Mouse (Mus musculus): ENCODE measurements at regions not wholly inside any gene's neighbourhood (a gene's known extent, or its start where the extent isn't known, plus 50 kb on each side); places are given as distances from the start of the nearest gene placed in this dataset.
A peak's percentile ranks its signal among the peaks of the same experiment; 100 is the strongest.

DNA sequence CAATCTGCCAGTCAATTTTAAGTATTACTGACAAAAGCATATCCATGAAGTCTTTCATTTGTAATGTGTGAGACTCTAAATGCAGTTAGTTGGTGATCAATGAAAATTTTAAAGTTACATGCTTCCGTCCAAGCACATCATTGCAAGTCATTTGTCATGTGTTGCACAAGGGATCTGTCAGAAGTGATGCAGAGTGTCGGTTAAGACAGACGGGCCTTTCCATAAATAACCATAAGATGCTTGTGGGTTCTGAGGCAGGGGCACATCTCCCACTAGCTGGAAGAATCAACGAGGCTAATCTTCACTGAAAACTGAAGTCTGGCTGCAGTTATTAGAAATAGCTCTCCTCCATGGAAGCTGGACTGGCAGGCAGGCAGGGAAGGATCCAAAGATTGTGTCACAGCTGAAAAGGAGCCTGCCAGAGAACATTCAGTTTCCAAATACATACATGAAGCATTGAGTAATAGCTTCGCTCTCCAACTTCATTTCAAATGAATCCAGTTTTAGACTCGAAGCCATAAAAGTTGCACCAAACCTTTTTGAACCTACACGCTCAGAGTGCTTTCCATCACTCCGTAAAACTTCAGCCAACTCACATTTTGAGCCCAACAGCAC is 241.8 kb downstream of the Gsdmc2 start:
- 89% methylated on average over 8 of the region's 8 CpGs for WGBS
- H3K27ac ChIP-seq = no peak overlapping the region
- H3K36me3 ChIP-seq = no peaks in the 10 kb centered on the region
- no peak overlapping the region for H3K4me2 ChIP-seq (replicated peaks)
- no peak overlapping the region for H3K4me3 ChIP-seq
- ATAC-seq (ENCODE audit: low FRiP score) = no peak
- H3K4me1 ChIP-seq = no peaks in the 10 kb centered on the region
- H3K27me3 ChIP-seq = no peaks in the 10 kb centered on the region
- no peak overlapping the region for H3K9ac ChIP-seq
- no peaks in the 10 kb centered on the region for H3K9me3 ChIP-seq (replicated peaks)

DNA sequence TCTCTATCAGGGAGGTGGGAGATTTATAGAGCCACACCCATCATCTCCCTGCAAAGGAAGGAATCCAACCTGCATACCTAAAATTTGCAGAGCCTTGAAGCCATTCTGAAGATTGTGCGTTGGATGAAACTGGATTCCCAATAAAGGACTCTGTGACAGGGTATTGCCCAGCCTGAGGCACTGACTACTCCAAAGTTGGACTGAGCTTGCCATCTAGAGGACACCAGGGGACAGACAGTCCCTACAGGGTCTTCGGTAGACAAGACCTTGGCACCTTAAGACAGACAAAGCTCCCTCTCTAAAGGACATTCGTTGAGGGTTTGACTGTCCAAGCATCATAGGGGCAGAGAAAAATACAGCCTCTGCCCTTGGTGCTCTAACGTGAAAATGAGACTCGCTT is 243.4 kb downstream of the Gsdmc2 start:
- 50% methylated on average over 5 of the region's 5 CpGs for WGBS
- H3K27ac ChIP-seq = no peak overlapping the region
- ATAC-seq (ENCODE audit: low FRiP score) = peak; percentile 86

DNA sequence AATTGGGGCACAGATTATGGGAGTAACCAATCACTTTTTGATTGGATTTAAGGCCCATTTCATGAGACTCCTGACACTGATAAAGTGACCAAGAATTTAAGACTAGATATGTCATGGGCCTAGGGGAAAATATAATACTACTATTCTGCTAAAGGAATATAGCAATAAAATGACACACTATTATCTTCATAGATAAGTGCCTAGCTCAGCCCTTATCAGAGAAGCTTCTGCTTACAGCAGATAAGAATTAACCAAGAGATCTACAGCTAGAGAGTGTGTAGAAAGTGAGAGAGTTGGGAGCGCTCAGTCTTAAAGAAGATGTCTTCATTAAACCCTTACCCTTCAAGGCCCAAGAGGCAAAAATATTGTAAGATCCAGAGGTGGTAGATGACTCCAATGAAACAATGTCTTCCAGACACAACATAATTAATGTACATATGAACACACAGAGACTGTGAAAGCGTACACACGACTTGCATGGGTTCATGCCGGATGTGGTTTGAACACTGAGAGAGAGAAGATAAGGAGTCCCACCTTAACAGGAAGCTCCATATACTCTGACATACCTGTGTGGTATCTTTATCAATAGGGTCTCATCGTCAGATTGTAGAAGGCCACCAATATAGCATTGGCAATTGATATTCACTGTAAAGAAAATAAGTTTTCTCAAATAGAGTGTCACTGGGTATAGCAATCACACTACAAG is 252.1 kb downstream of the Gsdmc2 start:
- WGBS = 97% methylated on average over 5 of the region's 5 CpGs
- Histone ChIP-seq H3K9me3 (replicated peaks) (no peaks in the 10 kb centered on the region), H3K27me3 (no peaks in the 10 kb centered on the region), H3K4me2 (replicated peaks) (no peak overlapping the region), H3K36me3 (no peaks in the 10 kb centered on the region), H3K9ac (no peak overlapping the region), H3K4me1 (no peaks in the 10 kb centered on the region), H3K4me3 (no peak overlapping the region), H3K27ac (no peak overlapping the region)
- no peak for ATAC-seq (ENCODE audit: low FRiP score)

More for the DNA sequence above, 243.4 kb downstream of the Gsdmc2 start:
- no peak overlapping the region for H3K4me3 ChIP-seq
- no peaks in the 10 kb centered on the region for H3K4me1 ChIP-seq
- H3K9ac ChIP-seq = no peak overlapping the region
- H3K4me2 ChIP-seq (replicated peaks) = no peak overlapping the region
- H3K9me3 ChIP-seq (replicated peaks) = no peaks in the 10 kb centered on the region
- no peaks in the 10 kb centered on the region for H3K27me3 ChIP-seq
- no peaks in the 10 kb centered on the region for H3K36me3 ChIP-seq

DNA sequence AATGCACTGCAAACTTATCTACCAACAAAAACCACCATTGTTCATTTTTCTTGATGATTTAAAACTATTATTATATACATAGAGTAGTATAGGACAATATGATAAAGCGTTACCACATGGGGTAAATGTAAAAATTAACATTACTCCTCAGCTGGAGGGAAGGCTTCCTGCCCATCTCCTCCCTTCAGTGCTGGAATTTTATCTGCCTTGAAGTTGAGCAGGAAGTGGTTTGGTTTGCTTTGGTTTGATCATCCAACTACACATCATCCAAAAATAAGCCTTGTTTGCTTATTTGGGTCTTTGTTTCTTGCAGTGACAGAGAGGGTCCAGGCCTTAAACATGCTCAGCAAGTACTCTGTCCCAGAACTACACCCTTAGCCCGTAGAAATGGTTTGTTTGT is 285.7 kb downstream of the Gsdmc2 start:
- no peaks in the 10 kb centered on the region for H3K36me3 ChIP-seq
- WGBS = 84% methylated on average over 2 of the region's 2 CpGs
- ATAC-seq (ENCODE audit: low FRiP score) = no peak

DNA sequence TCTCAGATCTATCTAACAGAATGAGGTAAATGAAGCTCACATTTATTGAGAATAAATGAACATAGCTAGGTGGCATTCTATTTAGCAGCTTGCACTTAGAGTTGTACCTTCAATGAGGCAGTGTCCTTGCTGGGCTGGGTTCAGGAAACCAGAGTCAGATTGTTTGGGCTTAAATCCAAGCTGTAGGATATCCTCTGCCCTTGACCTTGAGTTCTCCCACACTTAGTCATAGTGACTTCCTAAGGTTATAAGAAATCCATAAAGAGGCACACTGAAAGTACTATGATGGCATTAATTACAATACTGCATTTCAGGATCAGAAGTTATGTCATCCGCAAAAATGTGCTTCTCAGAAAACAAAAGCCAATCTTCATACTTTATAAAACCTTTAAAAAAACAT is 286.3 kb downstream of the Gsdmc2 start:
- no peaks in the 10 kb centered on the region for H3K27me3 ChIP-seq
- H3K4me2 ChIP-seq (replicated peaks) = no peak overlapping the region
- no peaks in the 10 kb centered on the region for H3K36me3 ChIP-seq
- H3K27ac ChIP-seq = no peak overlapping the region
- no peak for ATAC-seq (ENCODE audit: low FRiP score)
- no peak overlapping the region for H3K9ac ChIP-seq
- no peaks in the 10 kb centered on the region for H3K4me1 ChIP-seq
- no peaks in the 10 kb centered on the region for H3K9me3 ChIP-seq (replicated peaks)
- WGBS = 97% methylated on average over 1 of the region's 1 CpGs
- H3K4me3 ChIP-seq = no peak overlapping the region

More for the DNA sequence above, 285.7 kb downstream of the Gsdmc2 start:
- Histone ChIP-seq H3K9me3 (replicated peaks) (no peaks in the 10 kb centered on the region), H3K27ac (no peak overlapping the region), H3K4me2 (replicated peaks) (no peak overlapping the region), H3K4me1 (no peaks in the 10 kb centered on the region), H3K4me3 (no peak overlapping the region), H3K27me3 (no peaks in the 10 kb centered on the region), H3K9ac (no peak overlapping the region)

DNA sequence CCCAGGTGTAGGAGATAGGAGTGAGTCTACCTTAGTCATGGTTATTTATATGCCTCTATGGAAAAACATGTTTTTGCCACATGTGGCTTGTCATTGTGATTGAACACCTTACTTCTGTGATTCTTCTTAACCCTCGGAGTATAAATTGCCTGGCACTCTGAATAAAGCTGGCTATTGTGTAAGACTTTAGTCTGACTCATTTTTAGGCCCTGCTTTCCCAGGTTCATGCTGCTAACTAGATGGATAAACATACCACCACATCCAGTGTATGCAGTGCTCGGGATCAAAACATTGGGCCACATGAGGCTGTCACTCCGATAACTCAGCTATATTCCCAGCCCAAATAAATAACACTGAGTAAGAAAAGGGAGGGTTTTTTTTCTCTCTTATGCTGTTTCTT is 287.2 kb downstream of the Gsdmc2 start:
- WGBS = 81% methylated on average over 3 of the region's 3 CpGs
- ATAC-seq (ENCODE audit: low FRiP score) = no peak
- Histone ChIP-seq H3K27ac (no peak overlapping the region), H3K27me3 (no peaks in the 10 kb centered on the region), H3K4me2 (replicated peaks) (no peak overlapping the region), H3K9me3 (replicated peaks) (no peaks in the 10 kb centered on the region), H3K36me3 (no peaks in the 10 kb centered on the region), H3K9ac (no peak overlapping the region), H3K4me3 (no peak overlapping the region), H3K4me1 (no peaks in the 10 kb centered on the region)

DNA sequence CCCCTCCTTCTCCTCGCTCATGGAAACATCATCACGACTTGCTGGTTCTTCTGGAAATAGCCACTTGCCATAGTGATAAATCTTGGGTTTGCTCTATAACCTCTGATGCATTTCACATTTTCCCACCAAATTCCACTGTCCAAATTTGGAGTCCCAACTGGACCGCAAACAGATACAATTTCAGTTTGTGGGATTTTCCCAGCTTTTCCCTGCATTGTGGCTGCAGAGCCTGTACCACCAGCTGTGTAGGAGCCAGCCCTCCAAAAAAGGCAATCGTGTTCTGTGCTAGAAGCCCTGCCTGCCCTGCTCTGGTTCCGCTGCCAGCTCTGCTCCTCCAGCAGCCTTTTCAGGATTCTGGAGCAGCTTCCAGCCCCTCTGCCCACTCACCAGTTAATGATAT is 291.4 kb downstream of the Gsdmc2 start:
- Histone ChIP-seq H3K36me3 (no peaks in the 10 kb centered on the region), H3K4me2 (replicated peaks) (no peak overlapping the region), H3K4me3 (no peak overlapping the region), H3K9me3 (replicated peaks) (no peaks in the 10 kb centered on the region), H3K27me3 (no peaks in the 10 kb centered on the region), H3K27ac (no peak overlapping the region), H3K9ac (no peak overlapping the region), H3K4me1 (no peaks in the 10 kb centered on the region)
- WGBS = 73% methylated on average over 5 of the region's 5 CpGs
- no peak for ATAC-seq (ENCODE audit: low FRiP score)

DNA sequence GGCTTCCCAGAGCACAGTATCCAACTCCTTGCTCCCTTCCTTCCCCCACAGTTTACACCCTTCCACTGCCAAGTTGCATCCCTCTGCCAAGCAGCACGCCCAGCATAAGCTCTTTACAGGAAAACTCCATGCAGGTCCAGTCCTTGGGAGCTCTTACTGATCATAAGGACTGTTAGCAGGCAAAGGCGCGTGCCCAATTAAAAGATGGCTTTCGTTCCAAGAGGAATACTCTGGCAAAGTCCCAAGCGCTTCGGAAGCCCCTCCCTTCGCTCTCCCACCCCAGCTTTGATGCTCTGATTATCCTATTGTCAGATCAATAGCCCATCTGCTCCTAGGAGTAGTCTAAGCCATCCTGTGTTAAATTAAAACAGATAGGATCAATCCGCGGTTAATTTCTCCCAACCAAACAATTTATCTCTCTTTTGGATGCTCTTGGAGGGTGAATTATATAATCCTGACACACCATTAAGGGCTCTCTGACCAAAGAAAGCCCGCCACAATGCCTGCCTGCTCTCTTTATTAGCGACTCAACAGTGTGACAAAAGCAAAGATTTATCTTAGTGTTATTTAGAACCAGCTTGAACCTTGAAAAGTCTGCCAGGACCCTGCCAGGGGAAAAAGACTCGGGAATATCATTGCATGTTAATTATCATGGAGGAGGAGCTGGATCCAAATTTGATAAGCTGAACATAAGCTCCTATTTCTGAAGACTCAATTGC is 312.5 kb downstream of the Gsdmc2 start:
- no peak overlapping the region for H3K4me3 ChIP-seq
- peak; percentile 90 for ATAC-seq (ENCODE audit: low FRiP score)
- H3K4me1 ChIP-seq = 0 out of 2 replicates have a peak, but pooled peaks cover 2% of the 10 kb centered on the region
- 59% methylated on average over 12 of the region's 12 CpGs for WGBS
- peak overlapping the region; percentile 29; the same call in 1 of the 2 replicates for H3K4me2 ChIP-seq (replicated peaks)
- H3K27me3 ChIP-seq = no peaks in the 10 kb centered on the region
- no peak overlapping the region for H3K9ac ChIP-seq
- H3K27ac ChIP-seq = no peak overlapping the region
- H3K9me3 ChIP-seq (replicated peaks) = no peaks in the 10 kb centered on the region
- no peaks in the 10 kb centered on the region for H3K36me3 ChIP-seq

DNA sequence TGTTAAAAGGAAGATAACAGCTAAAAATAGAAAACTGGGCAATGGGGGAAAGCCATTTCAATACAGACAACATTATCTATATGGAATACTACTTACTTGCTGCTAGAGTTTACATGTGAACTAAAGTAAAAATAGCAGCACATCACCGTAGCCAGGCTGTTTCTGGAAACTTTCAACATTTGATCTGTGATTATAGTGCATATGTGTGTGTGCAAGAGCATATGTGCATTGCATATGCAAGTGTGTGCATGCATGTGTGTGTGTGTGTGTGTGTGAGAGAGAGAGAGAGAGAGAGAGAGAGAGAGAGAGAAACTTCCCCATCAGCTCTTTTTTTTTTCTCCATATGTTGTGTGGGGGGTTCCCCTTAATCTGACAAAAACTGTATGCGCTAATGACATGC is 317.7 kb downstream of the Gsdmc2 start:
- no peaks in the 10 kb centered on the region for H3K9me3 ChIP-seq (replicated peaks)
- 0 out of 2 replicates have a peak, but pooled peaks cover 2% of the 10 kb centered on the region for H3K4me1 ChIP-seq
- no peak overlapping the region for H3K27ac ChIP-seq
- H3K4me3 ChIP-seq = no peak overlapping the region
- 98% methylated on average over 2 of the region's 2 CpGs for WGBS
- H3K27me3 ChIP-seq = no peaks in the 10 kb centered on the region
- H3K9ac ChIP-seq = no peak overlapping the region
- H3K36me3 ChIP-seq = no peaks in the 10 kb centered on the region
- H3K4me2 ChIP-seq (replicated peaks) = no peak overlapping the region
- ATAC-seq (ENCODE audit: low FRiP score) = no peak

DNA sequence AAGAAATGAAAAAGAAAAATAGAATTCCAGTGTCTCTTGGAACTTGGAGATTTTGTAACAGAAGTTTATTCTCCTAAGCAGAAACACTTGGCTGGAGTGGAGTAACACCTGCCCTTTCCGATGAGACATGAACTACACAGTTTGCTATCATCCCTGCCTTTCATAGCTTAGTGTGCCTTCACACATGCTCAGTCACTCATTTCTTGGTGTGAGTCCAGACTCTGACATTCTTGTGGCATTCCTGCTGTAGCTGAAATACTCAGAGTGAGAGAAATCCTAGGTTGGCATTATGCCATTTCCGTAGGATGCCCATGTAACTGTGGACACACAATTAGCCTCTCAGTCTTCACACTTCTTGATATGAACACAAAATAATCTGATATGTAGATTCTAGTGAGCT is 318.2 kb downstream of the Gsdmc2 start:
- Histone ChIP-seq H3K9ac (no peak overlapping the region), H3K4me2 (replicated peaks) (no peak overlapping the region), H3K4me1 (no peaks in the 10 kb centered on the region), H3K36me3 (no peaks in the 10 kb centered on the region), H3K27me3 (no peaks in the 10 kb centered on the region), H3K9me3 (replicated peaks) (no peaks in the 10 kb centered on the region), H3K27ac (no peak overlapping the region), H3K4me3 (no peak overlapping the region)
- no peak for ATAC-seq (ENCODE audit: low FRiP score)
- 85% methylated on average over 2 of the region's 2 CpGs for WGBS

DNA sequence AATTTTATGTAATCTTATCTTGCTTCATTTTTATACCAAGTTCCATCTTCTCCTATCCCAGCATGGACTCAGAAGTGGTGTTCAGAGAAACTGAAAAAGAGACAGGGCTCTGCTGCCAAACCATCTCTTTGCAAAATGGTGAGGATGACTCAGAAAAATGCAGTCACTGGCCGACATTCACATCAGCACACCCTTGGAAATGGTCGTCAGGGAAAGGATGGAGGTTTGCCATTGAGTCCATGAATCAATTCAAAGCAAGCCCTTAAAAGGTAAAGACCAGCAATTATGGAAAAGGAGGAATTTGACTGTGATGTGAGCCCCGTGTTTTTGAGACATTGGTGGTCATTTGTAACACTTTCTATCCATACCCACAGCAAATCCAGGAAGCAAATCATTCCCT is 327.7 kb downstream of the Gsdmc2 start:
- 79% methylated on average over 3 of the region's 3 CpGs for WGBS
- Histone ChIP-seq H3K4me3 (no peak overlapping the region), H3K36me3 (no peaks in the 10 kb centered on the region), H3K4me1 (no peaks in the 10 kb centered on the region), H3K9ac (no peak overlapping the region), H3K4me2 (replicated peaks) (no peak overlapping the region), H3K9me3 (replicated peaks) (no peaks in the 10 kb centered on the region), H3K27me3 (no peaks in the 10 kb centered on the region), H3K27ac (no peak overlapping the region)
- no peak for ATAC-seq (ENCODE audit: low FRiP score)

DNA sequence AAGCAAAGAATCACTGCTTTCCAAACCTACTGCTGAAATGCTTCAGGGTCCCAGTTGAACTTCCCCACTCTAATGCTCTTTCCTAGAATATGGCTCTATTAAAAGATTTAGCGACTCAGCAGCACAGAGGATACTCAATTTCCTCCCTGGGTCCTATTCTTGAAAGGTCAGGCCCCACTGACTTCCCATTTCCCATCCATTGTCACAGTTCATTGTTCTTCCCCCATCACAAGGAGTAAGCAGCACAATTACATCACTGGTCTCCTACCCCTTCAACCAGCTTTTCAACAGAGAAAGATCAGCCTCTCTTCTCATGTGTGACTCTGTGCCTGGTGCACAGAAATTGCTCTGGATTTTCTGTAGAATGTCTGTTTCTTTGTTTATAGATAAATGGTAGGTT is 344.5 kb downstream of the Gsdmc2 start:
- 43% methylated on average over 1 of the region's 1 CpGs for WGBS

More for the DNA sequence above, 344.5 kb downstream of the Gsdmc2 start:
- Histone ChIP-seq H3K27me3 (no peaks in the 10 kb centered on the region), H3K36me3 (no peaks in the 10 kb centered on the region), H3K4me2 (replicated peaks) (no peak overlapping the region), H3K4me3 (no peak overlapping the region), H3K9ac (no peak overlapping the region), H3K27ac (no peak overlapping the region), H3K4me1 (no peaks in the 10 kb centered on the region), H3K9me3 (replicated peaks) (no peaks in the 10 kb centered on the region)
- ATAC-seq (ENCODE audit: low FRiP score) = no peak
